Mouse (Mus musculus) embryonic facial prominence, embryonic 12.5 days (tissue): ENCODE measurements around the gene Ptov1. TPM values are rescaled to one million over a fixed set of nuclear protein-coding genes. Genes with fewer than 3 reads are reported as not detected.

Experiments used
- ATAC-seq: fragments of 200-750 bp; cut with Nextera tagmentation; 2 replicates; pipeline ENCODE4 v1.8.0; 2017; ENCODE audit not compliant: insufficient number of reproducible peaks, insufficient read depth, low FRiP score, low TSS enrichment
- H3K27ac ChIP-seq: fragments of 300-500 bp; sonication (generic); 2 replicates; pipeline ENCODE4 v1.5.1; 2016; ENCODE audit warnings: mild to moderate bottlenecking
- H3K27me3 ChIP-seq: fragments of 300-500 bp; sonication (generic); 2 replicates; pipeline ENCODE4 v1.6.1; 2016; ENCODE audit warnings: mild to moderate bottlenecking, moderate library complexity
- H3K36me3 ChIP-seq: fragments of 300-500 bp; sonication (generic); 2 replicates; pipeline ENCODE4 v1.6.1; 2016; ENCODE audit warnings: mild to moderate bottlenecking
- H3K4me1 ChIP-seq: fragments of 300-500 bp; sonication (generic); 2 replicates; pipeline ENCODE4 v1.6.1; 2016
- H3K4me2 ChIP-seq: fragments of 300-500 bp; sonication (generic); replicated peaks from 2 replicates; pipeline ENCODE4 v1.6.1; 2016; ENCODE audit warnings: mild to moderate bottlenecking, moderate library complexity
- H3K4me3 ChIP-seq: fragments of 300-500 bp; sonication (generic); 2 replicates; pipeline ENCODE4 v1.5.1; 2016; ENCODE audit warnings: mild to moderate bottlenecking
- H3K9ac ChIP-seq: fragments of 300-500 bp; sonication (generic); 2 replicates; pipeline ENCODE4 v1.6.1; 2016; ENCODE audit warnings: mild to moderate bottlenecking, moderate library complexity
- H3K9me3 ChIP-seq: fragments of 300-500 bp; sonication (generic); 2 replicates; pipeline ENCODE4 v1.6.1; 2016; ENCODE audit warnings: mild to moderate bottlenecking, moderate library complexity
- WGBS: fragments of 180-500 bp; shearing (Covaris S2); methylation state at CpG from one replicate; pipeline ENCODE4 v1.1.7; 2016; 5-methylcytosine and 5-hydroxymethylcytosine counted together
- microRNA counts: library from miRNA; unstranded; fragments of <30 nt; microRNA quantifications from one replicate; lab custom pipeline; 2017
- microRNA-seq: library from miRNA; unstranded; fragments of <30 nt; microRNA quantifications from one replicate; pipeline ENCODE4, GENCODE M21; 2017
- polyA plus RNA-seq: library from polyadenylated mRNA; unstranded; fragments of >200 nt; fragmentation: Nextera tagmentation; extraction: Ambion mirVana; gene quantifications from 2 replicates; pipeline ENCODE4 v1.2.1, GENCODE M21; 2016

Ptov1 gene
- polyA plus RNA-seq, 1 experiment from 2014 or later = 696 TPM

DNA sequence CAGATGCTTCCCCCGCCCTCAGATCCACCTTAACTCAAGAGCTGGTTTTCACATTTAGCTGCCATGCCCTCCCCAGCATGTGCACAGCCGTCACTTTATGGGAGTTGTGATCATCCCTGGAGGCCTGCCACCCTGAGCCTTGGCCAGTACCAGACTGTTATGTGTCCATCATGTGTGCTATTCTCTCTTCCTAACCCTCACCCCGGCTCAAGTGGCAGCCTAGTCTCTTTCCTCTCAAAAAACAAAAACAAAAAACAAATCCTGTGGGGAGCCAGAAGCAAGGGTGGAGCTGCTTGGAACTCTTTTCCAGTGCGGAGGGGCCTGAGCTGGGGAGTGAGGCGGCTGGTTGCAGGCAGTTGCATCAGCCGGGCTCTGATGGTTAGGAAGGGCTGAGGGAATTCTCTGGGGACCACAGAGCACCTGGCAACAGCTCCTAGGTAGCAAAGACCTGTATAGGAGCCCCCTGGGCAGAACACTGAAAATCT is 50.8 kb downstream of the Ptov1 start:
- H3K9me3 ChIP-seq = no peaks in the 10 kb centered on the region
- peaks cover 47% of the 10 kb centered on the region for H3K4me1 ChIP-seq
- H3K27me3 ChIP-seq = no peaks in the 10 kb centered on the region
- H3K27ac ChIP-seq = 0 out of 2 replicates have a peak overlapping the region, but pooled peaks have one; percentile 11
- peak overlapping the region; percentile 21; the same call in 1 of the 2 replicates for H3K9ac ChIP-seq
- peak overlapping the region; percentile 90 for H3K4me2 ChIP-seq
- no peak for ATAC-seq
- 44% methylated on average over 6 of the region's 6 CpGs for WGBS
- H3K4me3 ChIP-seq = peak overlapping the region; percentile 72
- 0 out of 2 replicates have a peak, but pooled peaks cover 6% of the 10 kb centered on the region for H3K36me3 ChIP-seq

DNA sequence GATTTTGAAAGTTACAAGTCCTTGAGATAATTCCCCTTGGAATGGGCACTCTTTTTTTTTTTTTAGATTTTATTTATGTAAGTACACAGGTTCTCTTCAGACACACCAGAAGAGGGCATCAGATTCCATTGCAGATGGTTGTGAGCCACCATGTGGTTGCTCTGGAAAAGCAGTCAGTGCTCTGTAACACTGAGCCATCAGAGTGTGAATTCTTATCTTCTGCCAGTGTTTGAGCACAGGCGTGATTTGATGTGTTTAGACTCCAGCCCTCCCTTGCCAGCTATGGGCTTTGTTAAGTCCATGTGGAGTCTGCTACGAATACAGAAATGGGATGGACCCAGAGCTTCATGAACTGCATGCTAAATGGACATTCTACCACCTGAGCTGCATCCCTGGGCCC is 51.4 kb downstream of the Ptov1 start:
- Histone ChIP-seq H3K4me1 (peaks cover 41% of the 10 kb centered on the region), H3K9ac (0 out of 2 replicates have a peak overlapping the region, but pooled peaks have one; percentile 82), H3K9me3 (no peaks in the 10 kb centered on the region), H3K4me3 (peak overlapping the region; percentile 72), H3K4me2 (peak overlapping the region; percentile 90), H3K27ac (no peak overlapping the region), H3K36me3 (0 out of 2 replicates have a peak, but pooled peaks cover 7% of the 10 kb centered on the region), H3K27me3 (no peaks in the 10 kb centered on the region)
- no peak for ATAC-seq
- 51% methylated on average over 2 of the region's 2 CpGs for WGBS

DNA sequence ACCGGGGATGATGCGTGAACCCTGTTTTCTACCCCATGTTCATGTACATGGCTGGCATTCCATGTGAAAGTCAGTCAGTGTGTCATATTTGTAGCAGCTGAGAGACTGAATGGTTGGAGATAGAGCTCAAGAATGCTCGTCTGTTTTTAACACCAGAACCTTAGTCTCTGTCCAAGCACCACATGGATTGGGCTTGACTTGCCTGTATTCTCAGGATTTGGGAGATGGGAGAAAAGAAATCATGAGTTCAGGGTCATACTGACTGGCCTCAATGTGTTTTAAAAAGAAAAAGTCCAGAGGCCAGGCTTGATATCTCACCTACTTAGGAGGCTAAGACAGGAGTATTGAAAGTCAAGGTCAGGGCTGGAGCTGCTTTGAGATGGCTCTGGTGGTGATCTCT is 52.1 kb downstream of the Ptov1 start:
- H3K9ac ChIP-seq = peak overlapping the region; percentile 82
- H3K27ac ChIP-seq = peak overlapping the region; percentile 94
- peak overlapping the region; percentile 90 for H3K4me2 ChIP-seq
- H3K9me3 ChIP-seq = no peaks in the 10 kb centered on the region
- WGBS = 24% methylated on average over 3 of the region's 3 CpGs
- H3K27me3 ChIP-seq = no peaks in the 10 kb centered on the region
- no peak for ATAC-seq
- H3K4me1 ChIP-seq = peaks cover 36% of the 10 kb centered on the region
- H3K4me3 ChIP-seq = peak overlapping the region; percentile 72
- H3K36me3 ChIP-seq = 0 out of 2 replicates have a peak, but pooled peaks cover 7% of the 10 kb centered on the region

DNA sequence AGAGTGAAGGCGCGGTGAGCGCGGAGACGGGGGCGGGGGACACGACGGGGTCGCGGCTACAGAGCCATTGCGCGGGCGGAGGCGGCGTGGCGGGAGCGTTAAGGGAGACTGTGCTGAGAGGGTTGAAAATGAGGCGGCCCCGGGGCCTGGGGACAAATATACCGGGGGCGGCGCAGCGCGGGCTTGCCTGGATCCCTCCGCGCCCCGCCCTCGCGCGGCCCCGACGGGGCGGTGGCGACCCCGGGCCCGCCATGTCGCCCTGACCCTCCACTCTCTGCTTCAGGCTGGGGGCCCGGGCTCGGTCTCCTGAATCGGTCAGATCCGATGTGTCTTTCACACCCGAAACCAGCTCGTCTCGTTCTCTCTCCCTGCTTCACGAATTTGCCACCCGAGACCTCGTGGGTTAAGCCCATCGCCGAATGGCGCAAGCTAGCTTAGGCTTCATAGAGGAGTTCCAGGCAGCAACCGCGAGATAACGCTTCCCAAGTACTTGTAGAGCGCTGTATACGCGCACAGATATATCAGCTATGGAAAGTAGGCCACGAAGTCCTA is 53.0 kb downstream of the Ptov1 start, which contains the start of gene Atf5:
Gene Atf5 (minus strand): TSS at position 189 of the 552 bp plus-strand sequence.
- peak within 1 kb of the TSS; percentile 82 for H3K9ac ChIP-seq
- H3K36me3 ChIP-seq = 0 out of 2 replicates have a peak, but pooled peaks cover 9% of the 10 kb centered on the region
- H3K9me3 ChIP-seq = no peaks in the 10 kb centered on the region
- peaks cover 36% of the 10 kb centered on the region for H3K4me1 ChIP-seq
- H3K4me3 ChIP-seq = peak within 1 kb of the TSS; percentile 72
- peak within 1 kb of the TSS; percentile 90 for H3K4me2 ChIP-seq
- H3K27ac ChIP-seq = peak within 1 kb of the TSS; percentile 94
- no peaks in the 10 kb centered on the region for H3K27me3 ChIP-seq
- WGBS = under 1% methylated on average over 57 of the region's 57 CpGs
- no peak; the same call in none of the 2 replicates for ATAC-seq

DNA sequence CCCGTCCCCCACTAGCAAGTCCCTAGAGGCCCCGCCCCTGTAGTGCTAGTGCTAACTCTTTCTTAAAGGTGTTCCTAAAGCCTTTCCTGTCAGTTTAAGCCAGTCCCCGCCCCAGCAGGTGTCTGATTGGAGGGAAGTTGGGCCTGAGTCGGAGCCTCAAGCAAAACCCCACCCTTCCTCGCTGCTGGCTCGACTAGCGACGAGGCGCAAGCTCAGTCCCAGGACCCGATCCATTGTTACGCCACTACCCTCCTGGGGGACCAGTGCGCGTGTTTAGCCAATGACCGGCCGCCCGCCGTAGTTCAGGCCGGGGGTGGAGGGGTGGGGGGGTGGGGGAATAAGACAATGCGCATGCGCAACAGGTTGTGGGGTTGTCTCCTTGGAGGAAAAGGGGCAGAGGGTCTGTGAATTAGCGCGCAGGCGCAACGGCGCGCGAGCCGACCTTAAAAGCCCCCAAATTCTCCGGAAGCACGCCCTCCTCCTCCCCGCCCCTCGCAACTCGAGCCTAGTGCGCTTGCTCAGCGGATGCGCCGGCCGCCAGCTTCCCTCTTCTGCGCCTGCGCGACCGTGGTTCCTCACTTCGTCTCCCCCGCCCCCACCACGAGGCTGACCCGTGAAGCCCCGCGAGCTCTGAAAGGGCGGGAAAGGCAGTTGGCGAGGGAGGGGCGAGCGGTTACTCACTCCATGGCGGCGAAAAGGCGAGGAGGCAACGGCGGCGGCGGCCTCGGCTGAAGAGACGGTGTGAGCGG is 53.7 kb downstream of the Ptov1 start, which contains the start of the genes Nup62 and Il4i1:
Gene Nup62 (plus strand): TSS at position 368 of the 749 bp plus-strand sequence.
Gene Il4i1 (plus strand): TSS at position 667 of the 749 bp plus-strand sequence.
- Histone ChIP-seq H3K9me3 (no peaks in the 10 kb centered on the region), H3K4me2 (peak within 1 kb of the TSS; percentile 90), H3K4me3 (peak within 1 kb of the TSS; percentile 72), H3K27ac (peak within 1 kb of the TSS; percentile 94), H3K4me1 (peaks cover 36% of the 10 kb centered on the region), H3K36me3 (peaks cover 15% of the 10 kb centered on the region; the same call in 1 of the 2 replicates), H3K9ac (peak within 1 kb of the TSS; percentile 82), H3K27me3 (no peaks in the 10 kb centered on the region)
- WGBS = under 1% methylated on average over 62 of the region's 62 CpGs
- peak; percentile 94 for ATAC-seq

DNA sequence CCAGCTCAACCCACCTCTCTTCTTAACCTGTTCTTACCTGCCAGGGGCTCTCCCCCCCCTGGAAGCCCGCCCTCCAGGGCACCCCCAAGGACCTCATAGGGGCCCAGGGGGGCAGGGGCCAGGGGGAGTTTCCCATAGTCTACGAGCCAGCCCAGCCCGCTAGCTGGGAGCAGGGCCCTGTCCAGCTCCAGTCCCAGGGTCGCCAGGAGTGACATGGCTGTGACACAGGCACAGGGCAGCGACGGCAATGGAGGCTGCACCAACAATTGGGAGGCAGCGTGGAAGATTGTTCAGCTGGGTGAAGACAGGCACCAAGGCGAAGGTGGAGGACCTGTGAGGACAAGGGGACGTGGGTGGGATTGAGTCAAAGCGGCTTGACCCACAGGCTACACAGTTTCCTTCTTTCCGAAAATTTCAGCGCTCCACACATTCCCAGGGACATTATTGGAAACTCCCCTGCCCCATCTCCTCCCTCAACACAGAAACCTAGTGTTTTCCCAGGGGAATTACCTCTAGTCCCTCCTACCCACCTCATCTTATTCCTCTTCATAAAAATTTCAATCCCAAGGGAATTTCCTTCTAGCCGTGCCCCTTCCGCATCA is 54.5 kb downstream of the Ptov1 start:
- 38% methylated on average over 13 of the region's 14 CpGs for WGBS
- no peaks in the 10 kb centered on the region for H3K9me3 ChIP-seq
- H3K27me3 ChIP-seq = no peaks in the 10 kb centered on the region
- H3K4me2 ChIP-seq = peak overlapping the region; percentile 53
- peak overlapping the region; percentile 24; the same call in 1 of the 2 replicates for H3K9ac ChIP-seq
- peak overlapping the region; percentile 94 for H3K27ac ChIP-seq
- ATAC-seq = no peak
- H3K4me1 ChIP-seq = peaks cover 33% of the 10 kb centered on the region
- H3K4me3 ChIP-seq = peak overlapping the region; percentile 72
- H3K36me3 ChIP-seq = peaks cover 20% of the 10 kb centered on the region; the same call in 1 of the 2 replicates

DNA sequence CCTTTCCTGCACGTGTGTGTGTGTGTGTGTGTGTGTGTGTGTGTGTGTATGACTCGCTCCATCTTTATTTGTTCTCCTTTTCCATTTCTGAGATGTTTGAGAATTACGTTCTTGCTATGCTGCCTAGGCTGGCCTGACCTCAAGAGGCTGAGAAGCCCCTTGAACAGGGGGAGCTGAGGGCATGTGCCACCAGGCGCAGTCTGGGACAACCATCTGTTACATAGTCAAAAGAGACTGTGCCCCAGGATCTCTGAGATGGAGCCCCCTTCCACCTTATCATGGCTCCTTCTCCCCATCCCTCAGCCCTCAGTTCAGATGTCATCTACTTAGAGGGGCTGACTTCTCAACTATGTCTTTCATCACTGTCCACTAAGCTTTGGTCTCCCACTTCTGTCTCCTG is 55.2 kb downstream of the Ptov1 start:
- peak overlapping the region; percentile 72; the same call in 1 of the 2 replicates for H3K4me3 ChIP-seq

DNA sequence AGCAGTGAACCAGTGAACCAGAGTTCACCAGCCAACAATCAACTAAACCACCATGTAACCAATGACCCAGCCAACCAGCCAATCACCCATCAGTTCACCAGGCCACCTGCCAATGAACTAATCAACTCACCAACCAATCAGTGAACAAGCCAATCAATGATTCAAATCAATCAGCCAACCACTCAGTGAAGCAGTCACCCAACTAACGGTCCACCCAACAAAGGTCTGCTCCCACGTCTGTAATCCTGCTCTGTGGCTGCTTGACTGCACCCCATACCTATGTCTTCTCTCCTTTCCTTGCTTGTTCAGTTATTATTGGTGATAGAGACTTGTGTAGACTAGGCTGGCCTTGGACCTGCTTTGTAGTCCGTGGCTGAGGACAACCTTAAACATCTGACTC is 55.6 kb downstream of the Ptov1 start:
- no peaks in the 10 kb centered on the region for H3K9me3 ChIP-seq
- no peak overlapping the region for H3K4me3 ChIP-seq
- no peak overlapping the region for H3K9ac ChIP-seq
- no peaks in the 10 kb centered on the region for H3K27me3 ChIP-seq
- no peak overlapping the region for H3K27ac ChIP-seq
- peaks cover 23% of the 10 kb centered on the region for H3K4me1 ChIP-seq
- WGBS = 93% methylated on average over 3 of the region's 3 CpGs
- H3K36me3 ChIP-seq = peaks cover 20% of the 10 kb centered on the region; the same call in 1 of the 2 replicates
- no peak overlapping the region for H3K4me2 ChIP-seq
- ATAC-seq = no peak

More for the DNA sequence above, 55.2 kb downstream of the Ptov1 start:
- peaks cover 20% of the 10 kb centered on the region; the same call in 1 of the 2 replicates for H3K36me3 ChIP-seq
- H3K9ac ChIP-seq = no peak overlapping the region
- H3K4me2 ChIP-seq = peak overlapping the region; percentile 53
- H3K27me3 ChIP-seq = no peaks in the 10 kb centered on the region
- WGBS = 93% methylated on average over 4 of the region's 4 CpGs
- H3K27ac ChIP-seq = no peak overlapping the region
- peaks cover 27% of the 10 kb centered on the region for H3K4me1 ChIP-seq
- H3K9me3 ChIP-seq = no peaks in the 10 kb centered on the region
- no peak for ATAC-seq

MicroRNAs encoded within 50 kb of the gene (microRNA counts, 519-probe panel; counts per million panel counts)
- microRNA mmu-miR-707 (lab: Ali Mortazavi, UCI) = 460 counts per million, percentile 65 among the panel's probes with 10 or more counts

Small RNA genes lying within 50 kb of the gene (microRNA-seq; reads per million reads assigned to microRNA genes)
- gene Mir707 = not detected

Other genes with a start within 250 kb of the Ptov1 start
- 6.5 and 6.8 TPM in 2 replicates for gene Myh14, start 198.9 kb downstream of the Ptov1 start, polyA plus RNA-seq
- gene Izumo2, start 161.0 kb downstream of the Ptov1 start, polyA plus RNA-seq = not detected in 2 replicates
- gene Vrk3, start 121.4 kb downstream of the Ptov1 start, polyA plus RNA-seq = 36.4 and 36.7 TPM in 2 replicates
- gene Zfp473, start 118.7 kb downstream of the Ptov1 start, polyA plus RNA-seq = 2.3 and 2.6 TPM in 2 replicates
- gene Nup62, start 53.7 kb downstream of the Ptov1 start, polyA plus RNA-seq = 102 and 104 TPM in 2 replicates
- gene Il4i1, start 53.4 kb downstream of the Ptov1 start, polyA plus RNA-seq = 1.2 and 2.5 TPM in 2 replicates
- gene Atf5, start 53.1 kb downstream of the Ptov1 start, polyA plus RNA-seq = 5.3 and 5.8 TPM in 2 replicates
- gene Akt1s1, start 20.8 kb downstream of the Ptov1 start, polyA plus RNA-seq = 116 and 120 TPM in 2 replicates
- 94.3 and 105 TPM in 2 replicates for gene Tbc1d17, start 20.7 kb downstream of the Ptov1 start, polyA plus RNA-seq
- gene Pnkp, start 12.6 kb downstream of the Ptov1 start, polyA plus RNA-seq = 29.0 and 30.4 TPM in 2 replicates
- gene Med25, start 22.9 kb upstream of the Ptov1 start, polyA plus RNA-seq = 113 and 123 TPM in 2 replicates
- gene Fuz, start 26.3 kb upstream of the Ptov1 start, polyA plus RNA-seq = 22.4 and 23.3 TPM in 2 replicates
- gene Ap2a1, start 59.7 kb upstream of the Ptov1 start, polyA plus RNA-seq = 76.3 and 84.7 TPM in 2 replicates
- gene Tsks, start 73.4 kb upstream of the Ptov1 start, polyA plus RNA-seq = 0.11 and 0.19 TPM in 2 replicates
- 32.9 and 35.6 TPM in 2 replicates for gene Cpt1c, start 105.1 kb upstream of the Ptov1 start, polyA plus RNA-seq
- gene Prmt1, start 116.8 kb upstream of the Ptov1 start, polyA plus RNA-seq = 660 and 677 TPM in 2 replicates
- 93.3 and 95.7 TPM in 2 replicates for gene Irf3, start 127.9 kb upstream of the Ptov1 start, polyA plus RNA-seq
- gene Bcl2l12, start 128.9 kb upstream of the Ptov1 start, polyA plus RNA-seq = 79.9 and 83.5 TPM in 2 replicates
- 43.8 and 47.7 TPM in 2 replicates for gene Scaf1, start 146.6 kb upstream of the Ptov1 start, polyA plus RNA-seq
- 23.6 and 26.1 TPM in 2 replicates for gene Rras, start 148.2 kb upstream of the Ptov1 start, polyA plus RNA-seq
- 13.7 and 16.8 TPM in 2 replicates for gene Prr12, start 183.1 kb upstream of the Ptov1 start, polyA plus RNA-seq
- 63.0 and 64.4 TPM in 2 replicates for gene Nosip, start 192.6 kb upstream of the Ptov1 start, polyA plus RNA-seq
- 23.9 and 25.0 TPM in 2 replicates for gene Prrg2, start 192.9 kb upstream of the Ptov1 start, polyA plus RNA-seq
- 302 and 306 TPM in 2 replicates for gene Rcn3, start 222.4 kb upstream of the Ptov1 start, polyA plus RNA-seq
- gene Fcgrt, start 234.1 kb upstream of the Ptov1 start, polyA plus RNA-seq = 25.8 and 26.0 TPM in 2 replicates